Mouse (Mus musculus) stomach, embryonic 16.5 days (tissue): Measurements from ENCODE around the gene Sctr. TPM values are rescaled to one million over a fixed set of nuclear protein-coding genes. Genes with fewer than 3 reads are reported as not detected.
"Not testable (repeated sequence)": the region's sequence is repeated elsewhere in the genome, so short reads cannot be mapped to it uniquely, and the experiment has no call there.

Source experiments
- ATAC-seq: fragments of 200-750 bp; cut with Nextera tagmentation; 2 replicates; pipeline ENCODE4 v1.8.0; 2017; ENCODE audit warnings: moderate number of reproducible peaks, moderate TSS enrichment; ENCODE audit not compliant: insufficient read depth, low FRiP score
- H3K27ac ChIP-seq: fragments of 300-500 bp; sonication (generic); 2 replicates; pipeline ENCODE4 v1.5.1; 2014; ENCODE audit warnings: low read length
- H3K27me3 ChIP-seq: fragments of 300-500 bp; sonication (generic); 2 replicates; pipeline ENCODE4 v1.6.1; 2014; ENCODE audit warnings: low read length, control low read depth, mixed read lengths; ENCODE audit not compliant: control insufficient read depth, insufficient read depth
- H3K36me3 ChIP-seq: fragments of 300-500 bp; sonication (generic); 2 replicates; pipeline ENCODE4 v1.6.1; 2014; ENCODE audit warnings: low read length; ENCODE audit not compliant: control insufficient read depth, insufficient read depth
- H3K4me1 ChIP-seq: fragments of 300-500 bp; sonication (generic); 2 replicates; pipeline ENCODE4 v1.6.1; 2014; ENCODE audit warnings: low read length, control low read depth, mixed read lengths; ENCODE audit not compliant: control insufficient read depth, insufficient read depth
- H3K4me2 ChIP-seq: fragments of 300-500 bp; sonication (generic); 2 replicates; pipeline ENCODE4 v1.6.1; 2014; ENCODE audit warnings: low read depth, low read length, mixed read lengths
- H3K4me3 ChIP-seq: fragments of 300-500 bp; sonication (generic); replicated peaks from 2 replicates; pipeline ENCODE4 v1.5.1; 2014; ENCODE audit warnings: mild to moderate bottlenecking, low read length
- H3K9ac ChIP-seq: fragments of 300-500 bp; sonication (generic); 2 replicates; pipeline ENCODE4 v1.6.1; 2014; ENCODE audit warnings: low read length
- H3K9me3 ChIP-seq: fragments of 300-500 bp; sonication (generic); replicated peaks from 2 replicates; pipeline ENCODE4 v1.6.1; 2016; ENCODE audit warnings: low read length, control low read depth; ENCODE audit not compliant: control insufficient read depth
- WGBS: fragments of 180-500 bp; shearing (Covaris S2); extraction: QIAGEN DNeasy Blood & Tissue Kit; methylation state at CpG from one replicate; pipeline ENCODE4 v1.1.7; 2014; 5-methylcytosine and 5-hydroxymethylcytosine counted together
- polyA plus RNA-seq: library from polyadenylated mRNA; unstranded; fragments of >200 nt; fragmentation: Nextera tagmentation; extraction: Ambion mirVana; gene quantifications from 2 replicates; pipeline ENCODE4 v1.2.1, GENCODE M21; 2015

Gene Sctr
- polyA plus RNA-seq, 1 experiment from 2014 or later: 1.7 TPM

DNA sequence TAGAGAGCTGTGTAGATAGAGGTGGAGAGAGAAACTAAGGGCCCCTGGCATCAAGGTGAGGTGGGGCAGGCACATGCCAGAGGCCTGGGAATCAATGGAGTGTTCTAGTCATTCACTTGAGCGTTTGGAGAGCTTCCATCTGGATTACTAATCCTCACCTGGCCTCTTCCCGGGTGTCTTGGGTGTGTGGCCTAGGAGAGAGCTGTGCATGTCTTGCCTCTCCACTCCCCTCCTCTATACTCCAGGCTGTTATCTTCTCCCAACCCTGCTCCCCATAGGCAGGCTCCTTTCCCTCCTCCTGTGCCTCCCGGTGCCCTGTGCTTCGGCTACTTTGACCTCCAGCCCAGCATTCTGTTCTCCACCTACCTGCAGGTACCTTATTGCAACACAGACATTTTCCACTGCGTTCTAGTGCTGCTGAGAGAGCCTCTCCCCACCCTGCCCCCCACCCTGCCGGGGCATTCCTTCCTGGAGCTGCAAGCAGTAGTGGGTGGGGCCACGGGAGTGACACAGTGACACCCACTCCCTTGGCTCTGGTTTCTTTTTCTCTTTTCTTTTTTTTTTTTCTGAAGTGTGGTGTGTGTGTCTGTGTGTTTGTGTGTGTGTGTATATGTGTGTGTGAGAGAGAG is 76.4 kb downstream of the Sctr start:
- Histone ChIP-seq H3K4me2 (peak overlapping the region; percentile 19; the same call in 1 of the 2 replicates), H3K9ac (0 out of 2 replicates have a peak overlapping the region, but pooled peaks have one; percentile 16), H3K4me3 (no peak overlapping the region), H3K36me3 (no peaks in the 10 kb centered on the region), H3K27ac (peak overlapping the region; percentile 28; the same call in 1 of the 2 replicates), H3K27me3 (no peaks in the 10 kb centered on the region), H3K4me1 (peaks cover 9% of the 10 kb centered on the region; the same call in 1 of the 2 replicates), H3K9me3 (no peaks in the 10 kb centered on the region)
- WGBS: 18% methylated on average over 7 of the region's 7 CpGs
- peak; percentile 82 for ATAC-seq

GRCm38 (mm10) chr1:120083921-120084517 is 77.3 kb downstream of the Sctr start:
- Histone ChIP-seq H3K9me3 (no peaks in the 10 kb centered on the region), H3K36me3 (no peaks in the 10 kb centered on the region), H3K4me2 (no peak overlapping the region), H3K27ac (peak overlapping the region; percentile 34; the same call in 1 of the 2 replicates), H3K4me1 (peaks cover 9% of the 10 kb centered on the region; the same call in 1 of the 2 replicates), H3K4me3 (no peak overlapping the region), H3K27me3 (no peaks in the 10 kb centered on the region), H3K9ac (no peak overlapping the region)
- no peak for ATAC-seq
- 39% methylated on average over 5 of the region's 5 CpGs for WGBS

DNA sequence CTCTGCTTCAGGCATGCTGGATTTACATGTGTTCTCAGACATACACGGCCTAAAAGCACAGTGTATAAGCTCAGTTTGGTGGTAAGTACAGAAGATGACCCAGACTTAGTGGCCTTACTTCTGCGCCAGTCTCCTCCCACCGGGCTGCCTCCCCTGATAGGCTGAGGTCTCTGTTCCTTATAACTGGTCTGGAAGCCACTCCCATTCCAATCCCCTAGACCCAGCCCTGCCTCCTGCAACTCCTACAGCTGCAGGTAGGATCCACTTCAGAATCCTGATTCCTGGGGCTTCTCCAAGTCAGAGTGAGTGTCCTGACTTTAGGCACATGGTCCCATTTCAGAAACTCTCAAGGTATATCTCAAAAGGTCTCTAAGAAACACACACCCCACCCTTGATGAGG is 79.0 kb downstream of the Sctr start:
- ATAC-seq: no peak
- H3K9ac ChIP-seq: no peak overlapping the region
- peaks cover 9% of the 10 kb centered on the region; the same call in 1 of the 2 replicates for H3K4me1 ChIP-seq
- no peak overlapping the region for H3K27ac ChIP-seq
- H3K27me3 ChIP-seq: no peaks in the 10 kb centered on the region
- H3K4me2 ChIP-seq: no peak overlapping the region
- H3K36me3 ChIP-seq: no peaks in the 10 kb centered on the region
- H3K4me3 ChIP-seq: no peak overlapping the region
- 70% methylated on average over 3 of the region's 3 CpGs for WGBS
- no peaks in the 10 kb centered on the region for H3K9me3 ChIP-seq

DNA sequence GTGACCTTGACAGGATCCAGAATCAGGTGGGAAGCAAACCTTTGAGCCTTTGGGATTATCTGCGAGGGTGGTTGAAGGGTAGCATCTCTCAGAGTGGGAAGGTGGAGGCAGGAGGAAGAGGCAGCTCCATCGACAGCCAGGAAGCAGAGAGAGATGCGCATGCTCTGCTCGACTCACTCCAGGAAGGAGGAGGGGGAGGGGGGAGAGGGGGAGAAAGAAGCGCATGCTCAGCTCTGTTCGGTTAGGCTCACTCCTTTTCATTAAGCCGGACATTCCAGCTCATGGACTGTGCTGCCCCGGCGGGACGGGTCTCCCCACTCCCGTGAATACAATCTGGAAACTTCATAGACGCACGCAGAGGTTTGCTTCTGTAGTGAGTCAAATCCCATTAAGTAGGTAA is 80.0 kb downstream of the Sctr start:
- Histone ChIP-seq H3K27ac (no peak overlapping the region), H3K4me1 (peaks cover 9% of the 10 kb centered on the region; the same call in 1 of the 2 replicates), H3K4me2 (no peak overlapping the region), H3K36me3 (no peaks in the 10 kb centered on the region), H3K9me3 (no peaks in the 10 kb centered on the region), H3K9ac (no peak overlapping the region), H3K27me3 (no peaks in the 10 kb centered on the region), H3K4me3 (no peak overlapping the region)
- WGBS: 66% methylated on average over 13 of the region's 13 CpGs
- ATAC-seq: no peak

- Histone ChIP-seq H3K36me3 (no peaks in the 10 kb centered on the region), H3K27ac (no peak overlapping the region), H3K4me2 (no peak overlapping the region), H3K4me1 (no peaks in the 10 kb centered on the region), H3K4me3 (no peak overlapping the region), H3K27me3 (no peaks in the 10 kb centered on the region), H3K9ac (no peak overlapping the region), H3K9me3 (no peaks in the 10 kb centered on the region)
- ATAC-seq: no peak
- WGBS: 17% methylated on average over 5 of the region's 5 CpGs
Observed at GRCm38 (mm10) chr1:120089180-120089579, 82.5 kb downstream of the Sctr start.

DNA sequence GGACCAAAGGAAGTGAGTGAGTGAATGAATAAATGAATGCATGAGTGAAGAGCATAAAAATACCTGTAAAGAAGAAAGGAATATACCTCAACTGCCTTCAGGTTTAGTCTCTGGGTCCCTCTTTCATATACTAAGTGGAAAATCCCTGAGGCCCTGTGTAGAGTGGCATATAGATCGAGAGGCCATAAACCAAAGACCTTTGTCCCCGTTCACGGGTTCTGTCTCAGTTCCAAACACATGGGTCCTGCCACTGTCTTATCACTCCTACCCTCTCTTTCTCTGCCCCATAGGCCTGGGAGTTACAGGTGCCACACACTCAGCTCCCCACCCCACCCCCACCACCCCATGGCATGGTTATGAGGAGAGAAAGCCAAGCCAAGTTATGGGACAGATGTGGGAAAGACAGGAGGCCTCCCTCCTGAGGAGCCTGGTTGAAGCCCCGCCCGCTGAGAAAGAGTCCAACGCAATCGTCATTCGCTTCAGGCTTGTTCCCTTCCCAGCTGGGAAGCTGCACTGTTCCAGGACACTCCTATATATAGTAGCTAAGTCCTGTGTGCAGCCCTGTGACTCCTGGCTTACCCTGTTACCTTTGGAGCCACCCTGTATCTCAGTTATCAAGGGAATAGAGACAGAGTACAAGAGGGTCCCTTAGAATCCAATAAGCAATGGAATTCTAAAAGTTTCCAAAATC is 84.3 kb downstream of the Sctr start:
- Histone ChIP-seq H3K9ac (no peak overlapping the region), H3K36me3 (no peaks in the 10 kb centered on the region), H3K27me3 (no peaks in the 10 kb centered on the region), H3K27ac (no peak overlapping the region), H3K4me2 (no peak overlapping the region), H3K4me3 (no peak overlapping the region), H3K9me3 (no peaks in the 10 kb centered on the region), H3K4me1 (no peaks in the 10 kb centered on the region)
- peak; percentile 65 for ATAC-seq
- WGBS: 81% methylated on average over 8 of the region's 8 CpGs

- WGBS: 57% methylated on average over 11 of the region's 14 CpGs
- not testable (repeated sequence) for H3K9ac ChIP-seq, H3K4me3 ChIP-seq, H3K27ac ChIP-seq, H3K36me3 ChIP-seq, H3K27me3 ChIP-seq, H3K4me1 ChIP-seq, H3K9me3 ChIP-seq, H3K4me2 ChIP-seq
- peak; percentile 38; the same call in 1 of the 2 replicates for ATAC-seq
Observed at GRCm38 (mm10) chr1:120093482-120094134, 86.9 kb downstream of the Sctr start.

GRCm38 (mm10) chr1:120094920-120095319 is 88.2 kb downstream of the Sctr start:
- H3K9ac ChIP-seq: no peak overlapping the region
- no peaks in the 10 kb centered on the region for H3K36me3 ChIP-seq
- 67% methylated on average over 3 of the region's 3 CpGs for WGBS
- no peak overlapping the region for H3K4me3 ChIP-seq
- H3K4me2 ChIP-seq: no peak overlapping the region
- H3K27me3 ChIP-seq: no peaks in the 10 kb centered on the region
- no peaks in the 10 kb centered on the region for H3K4me1 ChIP-seq
- no peak overlapping the region for H3K27ac ChIP-seq
- H3K9me3 ChIP-seq: no peaks in the 10 kb centered on the region
- ATAC-seq: no peak

GRCm38 (mm10) chr1:120098327-120098726 is 91.6 kb downstream of the Sctr start:
- no peak overlapping the region for H3K4me3 ChIP-seq
- H3K27ac ChIP-seq: no peak overlapping the region
- no peaks in the 10 kb centered on the region for H3K27me3 ChIP-seq
- H3K9ac ChIP-seq: no peak overlapping the region
- no peak overlapping the region for H3K4me2 ChIP-seq
- no peaks in the 10 kb centered on the region for H3K9me3 ChIP-seq
- no peaks in the 10 kb centered on the region for H3K4me1 ChIP-seq
- H3K36me3 ChIP-seq: no peaks in the 10 kb centered on the region
- 12% methylated on average over 7 of the region's 7 CpGs for WGBS
- no peak for ATAC-seq
